Mouse (Mus musculus) left cerebral cortex, adult 11 months (tissue): ENCODE data around the gene Dcun1d2.
"Not testable (repeated sequence)": the region's sequence is repeated elsewhere in the genome, so short reads cannot be mapped to it uniquely, and the experiment has no call there.

Experiments used
- DNase-seq: peaks from one replicate; pipeline ENCODE4 v3.0.0; 2022; ENCODE audit warnings: low spot score

The Dcun1d2 gene

DNA sequence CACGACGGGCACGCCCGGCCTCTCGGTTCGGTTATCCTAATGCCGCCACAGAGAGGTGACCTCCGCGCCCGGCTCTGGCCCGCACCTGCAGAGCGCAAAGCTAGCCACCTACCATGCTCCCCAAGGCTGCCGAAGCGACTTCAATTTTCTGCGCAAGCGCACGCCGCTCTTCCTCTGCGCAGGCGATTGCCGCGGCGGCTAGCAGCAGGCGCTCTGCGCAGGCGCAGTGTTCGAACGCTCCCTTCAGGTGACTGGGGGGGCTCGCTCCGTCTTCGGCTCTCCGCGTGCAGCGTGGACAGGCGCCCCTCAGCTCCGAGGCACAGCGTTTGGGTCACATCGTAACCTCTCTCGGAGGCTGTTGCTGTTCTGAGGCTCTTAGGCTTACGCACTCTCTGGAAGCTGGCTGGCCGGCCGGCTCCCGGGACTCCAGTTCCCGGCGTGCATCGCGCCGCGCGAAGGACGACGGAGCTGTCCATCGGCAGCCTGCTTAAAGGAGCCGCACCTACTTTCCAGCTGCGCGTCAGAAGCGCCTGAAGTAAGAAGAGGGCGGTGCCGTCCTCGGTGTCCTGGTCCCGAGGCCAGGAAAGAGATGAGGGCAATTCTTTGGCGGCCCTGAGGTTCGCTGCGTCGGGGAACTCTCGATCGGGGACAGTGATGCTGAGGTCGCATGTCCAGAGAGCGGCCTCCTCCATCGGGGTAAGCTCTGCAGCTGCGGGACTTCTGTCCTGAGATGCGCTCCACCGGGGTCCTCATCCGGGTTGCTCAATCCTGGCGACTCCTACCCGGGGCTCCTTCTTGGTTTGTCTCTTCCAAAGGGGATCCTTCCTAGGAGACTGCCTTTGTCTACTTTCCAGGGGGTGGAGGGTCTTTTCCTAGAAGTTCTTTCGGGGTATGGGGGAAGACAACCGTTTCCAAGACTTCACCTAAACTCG is at the start of gene Dcun1d2, which contains the start of gene Tmco3:
TSS of gene Dcun1d2 (minus strand) at position 440 of the 932 bp plus-strand sequence.
TSS of gene Tmco3 (plus strand) at position 499 of the 932 bp plus-strand sequence.
- DNase-seq = peak; percentile 88

DNA sequence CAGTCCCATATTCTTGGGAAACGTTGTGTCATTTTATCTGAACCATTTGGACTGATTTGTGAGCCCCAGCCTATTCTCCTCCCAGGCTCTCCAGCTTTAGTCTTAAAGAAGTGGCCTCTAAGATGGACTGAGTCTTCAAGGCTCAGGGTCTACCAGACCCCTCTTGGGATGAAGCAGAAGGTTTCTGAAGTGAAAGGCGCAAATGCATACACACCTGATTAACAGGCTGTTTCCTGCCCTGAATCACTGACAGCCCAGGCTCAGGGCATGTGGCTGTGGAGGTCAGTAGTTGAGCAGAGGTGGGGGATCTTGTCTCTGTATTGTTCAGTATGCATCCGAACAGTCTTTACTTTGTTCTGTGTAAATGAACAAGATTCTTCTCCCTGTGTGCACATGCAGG is 49.7 kb upstream of the Dcun1d2 start:
- no peak for DNase-seq

DNA sequence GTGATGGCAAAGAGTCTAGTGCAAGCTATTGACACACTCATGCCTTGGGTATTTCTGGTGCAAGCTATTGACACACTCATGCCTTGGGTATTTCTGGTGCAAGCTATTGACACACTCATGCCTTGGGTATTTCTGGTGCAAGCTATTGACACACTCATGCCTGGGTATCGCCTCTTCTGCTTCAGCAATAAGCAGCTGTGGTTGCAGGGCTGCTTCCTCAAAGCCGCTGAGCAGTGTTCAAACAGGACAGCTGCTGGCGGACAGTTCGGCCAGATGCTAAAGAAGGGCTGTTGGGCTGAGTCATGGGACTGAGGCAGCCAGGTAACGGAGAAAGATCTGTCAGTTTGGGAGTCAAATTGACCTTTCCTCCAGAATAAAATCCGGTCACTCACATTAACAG is 49.3 kb upstream of the Dcun1d2 start:
- not testable (repeated sequence) for DNase-seq

DNA sequence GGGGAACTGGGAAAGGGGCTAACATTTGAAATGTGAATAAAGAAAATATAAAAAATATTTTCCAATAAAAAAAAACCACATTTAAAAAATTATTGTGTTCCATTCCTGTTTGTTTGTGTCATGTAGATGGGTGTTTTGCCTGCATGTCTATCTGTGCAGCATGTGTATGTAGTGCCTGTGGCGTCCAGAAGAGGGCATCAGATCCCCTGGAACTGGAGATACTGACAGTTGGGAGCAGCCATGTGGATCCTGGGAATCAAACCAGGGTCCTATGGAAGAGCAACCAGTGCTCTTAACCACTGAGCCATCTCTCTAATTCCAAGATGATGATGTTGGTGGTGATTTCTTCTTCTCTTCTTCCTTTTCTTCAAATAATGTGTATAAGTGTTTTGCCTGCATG is 46.7 kb upstream of the Dcun1d2 start:
- DNase-seq = no peak

DNA sequence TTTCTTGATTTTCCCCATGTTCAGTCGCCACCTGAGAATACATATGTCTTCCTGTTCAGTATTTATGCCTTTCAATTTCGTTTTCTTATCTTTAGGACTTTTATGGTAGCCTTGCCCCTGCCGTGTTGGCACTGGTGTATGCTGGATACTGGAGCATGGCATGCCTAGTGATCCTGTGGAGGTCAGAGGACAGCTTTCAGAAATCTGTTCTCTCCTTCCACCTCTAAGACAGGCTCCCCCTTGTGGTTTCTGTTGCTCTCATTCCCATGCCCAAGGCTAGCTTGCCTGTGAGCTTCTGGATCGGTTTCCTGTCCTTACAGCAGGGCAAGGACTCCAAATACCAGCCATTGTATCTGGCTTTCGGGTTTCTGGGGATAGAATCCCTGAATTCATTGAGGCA is 38.7 kb upstream of the Dcun1d2 start:
- no peak for DNase-seq

DNA sequence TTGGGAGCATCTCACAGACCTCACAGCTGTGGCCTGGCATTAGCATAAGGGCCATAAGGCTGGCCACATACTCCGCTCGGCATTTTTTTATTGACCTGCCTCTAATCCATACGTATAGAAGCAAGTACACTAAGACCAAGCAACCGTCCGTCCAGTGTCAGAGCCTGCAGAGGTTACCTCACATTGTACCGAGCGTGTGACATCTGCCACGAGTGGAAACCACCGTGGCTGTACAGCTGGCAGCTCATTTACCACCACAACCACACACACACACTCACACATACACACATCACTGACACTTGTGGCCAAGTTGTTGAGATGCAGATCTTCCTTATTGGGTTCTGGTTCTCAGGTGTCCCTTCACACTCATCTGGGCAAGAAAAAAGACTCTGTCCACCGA is 28.7 kb upstream of the Dcun1d2 start:
- DNase-seq = no peak

DNA sequence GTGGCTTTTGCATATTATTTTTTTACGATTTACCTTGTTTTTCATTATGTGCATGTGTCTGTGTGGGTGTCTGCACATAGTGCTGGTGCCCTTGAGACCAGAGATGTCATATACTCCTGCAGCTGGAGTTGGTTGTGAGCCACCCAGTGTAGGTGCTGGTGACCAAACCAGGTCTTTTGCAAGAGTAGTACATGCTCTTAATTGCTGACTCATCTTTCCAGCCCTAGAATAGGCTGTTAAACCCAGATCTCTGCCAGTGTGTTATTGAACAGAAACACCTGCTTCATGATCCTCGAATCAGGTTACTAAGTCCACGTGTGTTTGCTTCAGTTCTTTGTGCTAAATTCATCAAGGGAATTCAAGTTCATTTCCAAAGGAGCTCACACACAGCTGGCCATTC is 27.0 kb upstream of the Dcun1d2 start:
- DNase-seq = no peak

DNA sequence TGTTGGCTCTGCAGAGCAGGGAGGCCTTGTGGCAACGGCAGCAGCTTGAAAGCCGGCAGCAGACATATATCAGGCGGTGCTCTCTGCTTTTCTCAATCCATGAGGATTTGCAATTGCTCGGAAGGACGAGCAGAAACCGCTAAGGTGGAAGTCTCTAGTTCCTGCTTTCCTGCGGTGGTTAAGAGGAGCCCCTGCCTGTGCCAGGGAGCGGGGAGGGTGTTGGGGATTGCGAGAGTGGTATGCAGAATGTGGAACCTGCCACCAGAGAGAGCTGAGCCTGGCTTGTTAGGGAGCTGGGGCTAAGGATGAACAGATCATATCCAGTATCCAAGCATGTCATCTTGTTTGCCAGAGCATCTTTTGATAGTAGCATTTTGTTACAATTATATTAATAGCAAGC is 19.0 kb upstream of the Dcun1d2 start:
- DNase-seq = no peak

DNA sequence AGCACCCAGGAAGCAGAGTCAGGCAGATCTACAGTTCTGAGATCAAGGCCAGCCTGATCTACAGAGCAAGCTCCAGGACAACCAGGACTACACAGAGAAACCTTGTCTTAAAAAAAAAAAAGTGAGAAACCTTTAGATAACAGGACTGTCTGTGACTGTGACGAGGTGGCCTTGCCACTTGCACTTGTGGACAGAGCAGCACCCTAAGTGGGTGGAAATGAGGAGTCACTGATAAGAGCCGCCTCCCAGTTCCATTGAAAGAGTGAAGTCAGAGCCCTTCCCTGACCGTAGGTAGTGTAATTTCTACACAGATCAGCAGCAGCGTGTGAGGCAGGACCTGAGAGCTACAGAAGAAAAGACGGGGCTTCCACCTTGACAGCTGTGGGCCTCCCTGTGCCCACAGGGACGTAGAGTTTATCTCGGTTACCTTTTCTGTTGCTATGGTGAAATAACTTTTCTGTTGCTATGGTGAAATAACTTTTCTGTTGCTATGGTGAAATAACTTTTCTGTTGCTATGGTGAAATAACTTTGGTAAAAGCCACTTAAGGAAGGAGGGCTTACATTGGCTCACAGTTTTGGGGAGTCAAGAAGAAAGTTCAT is 18.5 kb upstream of the Dcun1d2 start:
- no peak for DNase-seq

DNA sequence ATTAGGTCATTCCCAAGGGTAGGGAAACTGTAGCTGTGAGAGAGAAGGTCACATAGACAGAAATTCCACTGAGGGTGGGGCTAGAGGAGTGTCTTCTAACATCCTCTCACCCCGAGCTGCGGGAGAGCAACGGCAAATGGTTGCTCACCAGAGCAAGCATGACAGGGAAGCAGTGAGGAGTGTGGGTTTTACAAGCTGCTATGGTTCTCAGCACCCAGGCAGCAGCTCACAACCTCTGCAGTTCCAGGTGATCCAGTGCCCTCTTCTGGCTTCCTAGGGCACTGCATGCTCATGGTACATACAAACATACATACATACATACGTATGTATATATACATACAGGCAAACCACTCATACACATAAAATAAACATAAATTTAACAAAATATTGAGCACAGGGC is 18.0 kb upstream of the Dcun1d2 start:
- DNase-seq = no peak

DNA sequence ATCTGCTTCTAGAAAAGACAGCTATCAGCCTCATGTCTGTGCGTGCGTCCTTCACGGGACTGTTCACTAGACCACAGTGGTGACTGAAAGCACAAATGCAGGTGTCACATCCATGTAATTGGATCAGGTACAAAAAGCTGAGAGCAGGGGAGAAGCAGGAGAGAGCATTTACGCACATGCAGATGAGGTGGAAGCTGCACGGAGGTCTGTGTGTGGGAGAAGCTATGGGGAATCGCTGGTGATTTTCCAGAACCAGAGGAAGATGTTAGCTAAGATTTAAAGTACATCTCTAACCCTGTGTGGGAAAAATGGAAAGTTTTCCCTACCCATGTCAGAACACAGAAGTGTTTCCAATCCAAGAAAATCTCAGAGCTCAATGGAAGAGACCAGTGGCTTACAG is 17.5 kb upstream of the Dcun1d2 start:
- DNase-seq = peak; percentile 37

DNA sequence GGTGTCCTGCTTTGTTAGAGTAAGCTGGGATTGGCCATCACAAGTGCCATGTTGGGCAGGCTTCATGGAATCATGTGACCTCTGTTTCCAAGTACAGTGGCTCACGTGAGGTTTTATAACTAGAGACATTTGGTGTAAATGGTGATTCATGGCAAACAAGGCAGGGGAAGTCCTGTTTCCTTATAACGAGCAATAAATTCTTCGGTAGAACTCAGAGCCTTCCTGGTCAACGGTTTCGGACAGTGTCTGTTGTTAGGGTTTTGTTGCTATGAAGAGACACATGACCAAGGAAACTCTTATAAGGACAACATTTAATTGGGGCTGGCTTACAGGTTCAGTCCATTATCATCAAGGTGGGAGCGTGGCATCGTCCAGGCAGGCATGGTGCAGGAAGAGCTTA is 13.1 kb upstream of the Dcun1d2 start:
- DNase-seq = no peak

DNA sequence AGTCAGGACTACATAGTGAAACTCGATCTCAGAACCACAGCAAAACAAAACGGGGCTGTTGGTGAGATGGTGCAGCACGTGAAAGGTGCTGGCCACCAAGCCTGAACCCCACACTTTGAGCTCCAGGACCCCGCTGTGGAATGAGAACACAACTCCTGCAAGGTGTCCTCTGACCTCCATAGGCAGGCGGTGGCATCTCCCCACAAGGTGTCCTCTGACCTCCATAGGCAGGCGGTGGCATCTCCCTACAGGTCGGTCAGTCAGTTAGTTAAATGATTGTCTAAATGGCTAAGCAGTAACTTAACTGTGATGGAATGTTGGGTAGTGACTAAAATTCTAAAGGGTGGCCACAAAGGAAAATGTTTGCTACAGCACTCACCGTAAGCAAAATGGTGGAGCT is 11.6 kb upstream of the Dcun1d2 start:
- no peak for DNase-seq

DNA sequence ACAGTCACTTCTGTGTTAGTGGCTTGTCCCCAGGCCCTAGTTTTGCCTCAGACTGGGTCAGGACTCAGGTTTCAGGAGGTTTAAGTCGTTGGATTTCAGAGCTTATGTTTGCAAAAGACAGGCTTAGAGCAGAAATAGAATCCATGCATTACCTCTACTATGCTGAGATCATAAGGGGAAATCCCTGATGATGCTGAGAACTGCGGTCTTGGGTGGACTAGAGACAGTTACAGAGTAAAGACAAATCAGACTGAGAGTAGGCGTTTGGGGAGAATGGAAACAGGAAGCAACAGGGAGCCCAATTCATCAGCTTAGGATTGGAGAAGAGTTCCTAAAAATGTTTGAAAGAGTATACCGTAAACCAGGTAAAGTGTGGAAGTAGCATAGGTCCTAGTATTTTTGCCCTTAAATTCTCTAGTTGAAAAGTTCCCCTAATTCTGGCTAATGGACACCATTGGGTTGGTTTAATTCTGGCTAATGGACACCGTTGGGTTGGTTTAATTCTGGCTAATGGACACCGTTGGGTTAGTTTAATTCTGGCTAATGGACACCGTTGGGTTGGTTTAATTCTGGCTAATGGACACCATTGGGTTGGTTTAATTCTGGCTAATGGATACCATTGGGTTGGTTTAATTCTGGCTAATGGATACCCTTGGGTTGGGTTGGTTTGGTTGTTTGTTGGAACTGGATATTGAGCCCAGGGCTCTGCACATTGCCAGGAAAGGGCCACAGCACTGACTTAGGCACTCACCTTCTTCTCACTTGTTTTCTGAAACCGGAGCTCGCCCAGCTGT is 5.9 kb upstream of the Dcun1d2 start:
- no peak for DNase-seq

DNA sequence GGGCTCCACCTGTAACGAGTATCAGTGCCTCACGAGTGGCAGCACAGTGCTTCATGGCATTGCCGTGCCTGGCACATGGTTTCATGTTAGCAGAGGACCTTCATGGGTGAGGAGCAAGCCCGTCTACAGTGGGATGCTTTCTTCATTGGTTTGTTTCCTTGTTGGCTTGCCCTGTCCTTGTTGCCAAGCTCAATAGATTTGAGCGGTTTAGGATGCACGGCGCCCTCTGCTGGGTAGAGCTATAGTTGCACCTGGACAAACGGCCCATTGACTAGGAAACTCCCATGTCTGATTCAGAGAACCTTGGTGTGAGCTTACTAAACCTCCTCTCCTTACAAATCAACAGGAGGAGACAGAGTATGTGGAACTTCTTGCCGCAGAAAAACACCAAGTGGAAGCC is 4.4 kb upstream of the Dcun1d2 start:
- peak; percentile 37 for DNase-seq

DNA sequence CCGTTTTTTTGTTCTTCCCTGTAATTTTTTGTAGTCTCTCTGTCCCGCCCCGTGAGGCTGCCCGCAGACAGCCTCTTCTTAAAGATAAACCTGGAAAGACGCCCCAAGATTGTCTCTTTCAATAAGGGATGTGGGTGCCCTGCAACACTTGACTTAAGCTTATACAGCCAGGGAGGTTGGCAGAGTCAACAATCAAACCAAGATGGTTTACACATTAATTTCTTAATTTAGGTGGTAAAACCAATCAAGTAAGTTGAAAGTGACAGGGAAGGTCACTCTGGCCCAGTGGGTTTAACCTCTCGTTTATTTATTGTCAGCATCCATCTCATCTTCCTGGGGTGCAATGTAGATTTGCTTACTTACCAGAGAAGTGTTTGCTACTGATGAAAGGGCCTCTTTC is 715 bp upstream of the Dcun1d2 start:
- no peak for DNase-seq

DNA sequence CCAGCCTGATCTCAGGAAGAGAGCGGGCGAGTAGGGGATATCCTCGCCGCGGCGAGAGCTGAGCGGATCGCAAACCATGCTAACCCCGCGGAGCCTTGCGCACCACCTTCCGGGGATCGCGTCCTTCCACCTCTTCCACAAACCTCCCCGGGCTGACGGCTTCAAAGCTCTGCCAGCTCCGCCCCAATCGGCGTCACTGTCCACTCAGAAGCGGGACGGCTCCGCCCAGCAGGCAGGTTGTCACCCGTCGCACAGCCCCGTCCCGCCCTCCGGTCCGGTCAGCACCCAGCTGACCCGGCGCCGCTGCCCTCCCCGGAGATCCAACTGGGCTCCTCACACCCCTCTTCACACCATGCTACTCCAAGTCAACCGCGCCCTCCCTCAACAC is 633 bp downstream of the Dcun1d2 start:
- DNase-seq = peak; percentile 77

DNA sequence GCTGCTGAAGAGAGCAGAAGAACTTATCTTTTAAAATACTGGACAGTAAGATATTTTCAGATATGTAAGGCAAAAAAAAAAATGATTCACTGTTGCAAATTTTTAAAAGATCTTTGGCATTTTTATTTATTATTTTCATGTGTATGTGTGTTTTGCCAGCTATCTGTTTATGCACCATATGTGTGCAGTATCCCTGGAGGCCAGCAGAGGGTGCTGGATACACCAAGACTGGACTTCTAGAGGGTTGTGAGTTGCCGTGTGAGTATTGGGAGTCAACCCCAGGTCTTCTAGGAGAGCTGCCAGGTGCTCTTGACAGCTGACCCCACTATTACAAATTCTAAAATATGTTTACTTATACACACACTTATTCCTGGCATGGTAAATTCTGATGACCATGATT is 4.7 kb downstream of the Dcun1d2 start:
- no peak for DNase-seq

DNA sequence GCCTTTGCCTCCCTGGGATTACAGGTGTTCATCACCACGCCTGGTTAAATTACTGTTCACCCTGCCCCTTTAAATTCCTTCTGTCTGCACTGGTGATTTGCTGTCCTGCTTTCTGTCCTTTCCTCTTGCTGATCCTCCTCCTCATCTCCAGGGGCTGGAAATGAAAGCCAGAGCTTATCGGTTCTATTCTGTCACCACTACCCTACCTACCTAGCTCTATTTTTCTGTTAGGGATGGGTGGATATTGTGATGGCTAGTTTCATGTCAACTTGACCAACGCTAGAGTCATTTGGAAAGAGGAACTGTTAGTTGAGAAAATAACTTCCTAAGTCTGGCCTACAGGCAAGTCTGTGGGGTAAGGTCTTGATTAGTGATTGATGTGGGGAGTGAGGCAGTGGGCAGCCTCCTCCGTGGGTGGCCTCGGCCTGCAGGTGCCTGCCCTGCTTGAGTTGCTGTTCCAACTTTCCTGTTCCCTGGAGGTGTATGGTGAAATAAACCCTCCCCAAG is 10.9 kb downstream of the Dcun1d2 start:
- no peak for DNase-seq

DNA sequence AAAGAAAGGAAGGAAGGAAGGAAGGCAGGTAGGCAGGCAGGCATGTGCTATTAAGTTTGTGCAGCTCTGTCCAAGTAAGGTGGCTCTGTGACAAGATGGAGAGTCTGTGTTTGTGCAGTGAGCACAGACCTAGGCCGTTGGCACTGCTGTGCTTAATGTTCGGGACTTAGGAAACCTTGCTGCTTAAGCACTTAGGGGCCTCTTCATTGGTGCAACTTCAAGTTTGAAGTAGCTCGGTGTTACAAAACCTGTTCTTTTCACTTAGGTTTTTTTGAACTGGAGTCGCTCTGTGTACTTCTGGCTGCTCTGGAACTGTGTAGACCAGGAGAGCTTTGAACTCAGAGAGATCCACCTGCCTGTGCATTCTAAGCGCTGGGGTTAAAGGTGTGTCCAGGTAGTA is 15.1 kb downstream of the Dcun1d2 start:
- DNase-seq = no peak

DNA sequence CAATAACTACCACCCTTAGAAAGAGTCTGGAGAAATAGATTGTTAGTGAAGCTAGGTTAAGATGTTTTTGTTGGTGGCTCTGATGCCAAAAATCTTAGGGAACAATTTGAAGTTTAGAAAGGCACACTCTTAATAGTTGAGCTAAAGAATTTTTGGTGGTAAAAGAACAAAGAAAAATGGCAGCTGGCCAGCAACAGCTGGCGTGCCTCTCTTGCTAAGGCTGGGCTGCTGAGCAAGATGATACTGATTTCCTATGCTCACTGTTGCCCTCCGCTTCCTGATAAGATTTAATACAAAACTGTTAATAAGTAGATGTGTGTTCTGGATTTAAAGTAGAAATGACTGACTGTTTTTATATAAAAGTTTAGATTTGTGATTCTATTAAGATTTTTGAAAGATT is 20.4 kb downstream of the Dcun1d2 start:
- DNase-seq = no peak

DNA sequence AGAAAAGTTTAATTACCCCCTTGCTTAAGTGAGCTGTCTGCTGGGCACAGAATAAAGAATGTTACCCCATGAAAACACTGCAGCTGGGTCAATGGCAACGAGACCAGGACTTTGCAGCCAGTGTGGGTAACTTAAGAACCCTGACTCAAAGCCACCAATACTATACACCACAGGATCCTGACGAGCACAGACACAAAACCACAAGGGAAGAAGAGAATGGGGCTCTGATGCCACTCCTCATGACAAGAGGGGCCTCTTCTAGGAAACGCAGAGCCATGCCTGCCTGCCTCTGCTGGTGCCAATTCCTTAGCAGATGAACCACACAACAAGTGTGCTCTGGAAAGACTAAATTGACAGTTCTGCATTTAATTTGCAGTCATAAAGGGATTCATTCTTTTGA is 24.6 kb downstream of the Dcun1d2 start:
- no peak for DNase-seq

DNA sequence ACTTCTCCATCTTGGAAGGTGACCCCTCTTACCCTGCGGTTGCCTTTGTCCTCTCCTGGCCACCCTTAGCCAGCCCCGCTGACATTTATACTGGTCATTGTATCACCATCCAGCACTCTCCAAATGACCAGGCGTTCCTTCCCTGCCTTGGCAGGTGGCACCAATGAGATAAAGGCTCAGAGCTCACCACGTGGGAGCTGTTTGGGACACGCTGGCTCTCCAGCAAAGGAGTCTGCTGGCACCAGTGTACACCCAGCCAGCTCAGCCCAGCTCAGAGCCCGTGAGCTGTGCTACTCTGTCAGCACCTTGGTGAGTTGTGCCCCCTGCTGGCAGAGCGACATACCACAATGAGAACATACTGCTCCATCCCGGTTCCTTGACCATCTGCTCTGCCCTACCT is 33.9 kb downstream of the Dcun1d2 start, which contains the start of gene Adprhl1:
TSS of gene Adprhl1 (minus strand) at position 144 of the 400 bp plus-strand sequence.
- DNase-seq = peak; percentile 57
